Mouse (Mus musculus) C2C12 (cell line): ENCODE measurements around the gene Ddt.
A peak's percentile ranks its signal among the peaks of the same experiment; 100 is the strongest.

Experiments used
- CEBPB ChIP-seq: IDR thresholded peaks from one replicate; pipeline ENCODE4 v1.6.1; 2011; ENCODE audit warnings: low read depth, mild to moderate bottlenecking, control low read depth, moderate library complexity
- CTCF ChIP-seq: IDR thresholded peaks from one replicate; pipeline ENCODE4 v1.5.1; 2011; ENCODE audit not compliant: control insufficient read depth, insufficient read depth, insufficient read length
- FOSL1 ChIP-seq: IDR thresholded peaks from one replicate; pipeline ENCODE4 v1.8.0; 2011; ENCODE audit warnings: mild to moderate bottlenecking, low read length; ENCODE audit not compliant: poor library complexity, insufficient read depth, severe bottlenecking
- MAX ChIP-seq: IDR thresholded peaks from one replicate; pipeline ENCODE4 v1.6.1; 2011; ENCODE audit warnings: mild to moderate bottlenecking, control low read depth
- MYOD1 ChIP-seq: IDR thresholded peaks from one replicate; pipeline ENCODE4 v1.6.1; 2011; ENCODE audit warnings: low read depth; ENCODE audit not compliant: control insufficient read depth, insufficient read length
- MYOG ChIP-seq: IDR thresholded peaks from one replicate; pipeline ENCODE4 v1.6.1; 2011; ENCODE audit not compliant: control insufficient read depth, insufficient read length; ENCODE audit errors: extremely low read depth
- USF1 ChIP-seq: IDR thresholded peaks from one replicate; pipeline ENCODE4 v1.6.1; 2011; ENCODE audit warnings: low read depth, mild to moderate bottlenecking, control low read depth, moderate library complexity

- TF ChIP-seq CTCF (peak; percentile 24), MYOG (no peak), CEBPB (no peak), MAX (peak; percentile 18), MYOD1 (no peak), FOSL1 (no peak), USF1 (peak; percentile 94)
These were observed at the start of gene Ddt for GRCm38 (mm10) chr10:75772795-75773664.
